Mouse (Mus musculus): Measurements from ENCODE around the gene Bmp4.

Gene Bmp4

DNA sequence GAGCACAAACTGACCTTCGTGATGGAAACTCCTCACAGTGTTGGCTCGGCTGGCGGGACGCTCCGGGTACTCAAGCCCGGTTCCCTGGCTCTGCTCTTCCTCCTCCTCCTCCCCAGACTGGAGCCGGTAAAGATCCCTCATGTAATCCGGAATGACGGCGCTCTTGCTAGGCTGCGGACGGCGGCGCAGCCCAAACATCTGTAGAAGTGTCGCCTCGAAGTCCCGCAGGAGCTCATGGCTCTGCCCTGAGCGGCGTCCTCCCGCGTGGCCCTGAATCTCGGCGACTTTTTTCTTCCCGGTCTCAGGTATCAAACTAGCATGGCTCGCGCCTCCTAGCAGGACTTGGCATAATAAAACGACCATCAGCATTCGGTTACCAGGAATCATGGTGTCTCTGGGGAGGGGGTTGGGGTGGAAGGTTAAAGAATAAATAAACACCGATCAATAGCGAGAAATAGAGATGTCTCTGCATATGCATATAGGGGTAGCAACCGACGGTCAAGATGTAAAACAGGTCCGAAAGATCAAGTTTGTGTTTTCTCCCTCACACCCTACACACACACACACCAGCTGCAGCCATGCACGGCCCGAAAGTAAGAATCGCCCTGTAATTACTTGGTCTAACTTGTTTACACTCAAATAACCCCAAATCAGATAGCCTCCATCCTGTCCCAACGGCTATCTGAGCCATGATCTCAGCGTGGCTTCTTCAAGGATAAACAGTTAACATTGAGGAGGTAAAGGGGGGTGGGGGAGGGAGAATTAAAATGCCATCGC lies 4.6 kb downstream of the Bmp4 start:
- DNase-seq (ENCODE audit: low read depth) = no peak

DNA sequence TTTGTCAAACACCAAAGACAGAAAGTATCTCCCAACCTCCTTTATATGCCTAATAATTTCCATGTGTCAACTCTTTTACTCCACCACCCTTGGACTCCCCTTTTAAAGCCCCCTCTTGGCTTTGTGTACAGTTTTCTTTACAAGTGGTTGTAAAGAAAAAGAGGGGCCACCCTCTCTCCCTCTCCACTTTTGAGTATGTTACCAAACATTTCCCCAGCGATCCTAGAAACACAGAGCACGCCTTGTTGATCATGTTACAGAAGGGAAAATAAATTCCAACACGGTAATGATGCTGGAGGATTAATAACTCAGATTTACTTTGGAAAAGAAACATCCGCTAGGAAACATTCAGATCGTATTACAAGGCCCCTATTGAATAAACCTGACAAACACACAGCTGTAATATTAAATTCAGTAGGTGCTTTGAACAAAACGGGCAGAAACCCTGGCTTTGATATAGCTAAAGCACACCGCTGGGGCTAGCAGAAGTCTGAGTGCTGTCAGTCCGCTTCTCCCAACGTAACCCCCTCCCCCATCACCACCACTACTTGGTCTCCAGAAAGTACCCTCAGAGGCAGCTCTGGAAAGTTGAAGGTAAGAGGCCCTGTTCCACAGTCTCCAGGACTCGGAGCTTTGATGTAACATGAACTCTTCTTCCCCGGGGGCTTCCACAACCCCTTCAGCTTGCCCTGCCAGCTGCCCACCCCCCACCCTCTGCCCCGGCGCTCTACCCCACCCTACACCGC lies 5.3 kb downstream of the Bmp4 start:
- no peak for DNase-seq (ENCODE audit: low read depth)

DNA sequence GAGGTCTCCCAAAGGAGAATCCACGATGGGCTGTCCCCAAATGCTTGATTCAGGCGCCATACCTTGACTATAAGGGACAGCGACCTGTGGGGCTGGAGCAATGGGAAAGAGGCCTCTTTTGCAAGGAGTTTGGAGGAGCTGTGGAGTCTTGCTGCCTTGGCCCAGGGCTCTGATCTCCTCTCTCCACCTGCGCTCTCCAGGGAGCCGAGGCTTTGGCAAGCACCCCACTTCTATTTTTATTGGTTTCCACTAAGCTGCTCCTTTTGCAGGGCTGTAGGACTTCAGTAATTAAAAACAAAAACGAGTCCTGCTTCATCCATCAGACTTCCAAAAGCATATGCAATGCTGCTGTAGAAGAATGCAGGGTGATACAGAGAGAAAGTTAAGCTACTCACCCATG lies 9.0 kb downstream of the Bmp4 start:
- no peak for DNase-seq (ENCODE audit: low read depth)

DNA sequence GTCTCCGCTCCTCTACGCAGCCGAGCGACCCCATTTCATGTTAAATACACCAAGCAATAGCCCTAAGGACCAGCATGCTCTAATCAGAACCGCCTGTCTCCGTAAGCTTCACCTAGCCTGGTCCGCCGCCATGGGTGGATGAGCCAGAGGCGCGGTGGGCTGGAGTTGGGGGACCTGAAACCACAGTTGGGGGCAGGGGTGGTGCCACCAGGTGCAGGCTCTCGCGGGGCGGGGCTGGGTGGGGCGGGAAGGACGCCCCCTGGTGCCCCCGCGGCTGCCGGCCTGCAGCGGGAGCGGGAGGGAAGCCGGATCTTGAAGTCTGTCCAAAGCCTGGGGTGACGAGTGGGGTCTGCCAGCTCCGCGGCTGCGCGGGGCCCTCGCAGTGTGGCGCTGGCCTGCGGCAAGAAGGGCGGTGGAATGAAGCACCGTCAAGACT lies 10.2 kb downstream of the Bmp4 start:
- DNase-seq (ENCODE audit: low read depth) = no peak

DNA sequence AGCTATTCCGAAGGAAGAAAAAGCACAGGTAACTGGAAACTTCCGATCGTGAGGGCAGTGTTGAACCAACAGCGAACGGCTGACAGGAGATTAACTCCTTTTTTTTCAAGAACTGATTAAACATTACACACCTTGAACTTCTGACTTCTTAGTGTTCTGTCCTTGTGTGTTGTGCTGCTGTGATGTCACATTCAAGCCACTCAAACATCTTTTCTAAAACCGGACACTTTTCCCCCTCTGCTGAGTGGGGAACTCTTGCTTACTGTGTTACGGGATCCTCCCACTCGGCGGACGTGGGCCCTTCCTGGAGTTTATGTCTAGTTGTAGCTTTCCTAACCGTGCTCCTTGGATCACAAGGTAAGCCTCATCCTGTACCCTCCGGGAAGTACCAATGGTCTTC lies 11.2 kb downstream of the Bmp4 start, which contains the start of gene Gm15217:
Gm15217 (plus strand) TSS at position 130 of the 400 bp plus-strand sequence.
- DNase-seq (ENCODE audit: low read depth) = no peak

DNA sequence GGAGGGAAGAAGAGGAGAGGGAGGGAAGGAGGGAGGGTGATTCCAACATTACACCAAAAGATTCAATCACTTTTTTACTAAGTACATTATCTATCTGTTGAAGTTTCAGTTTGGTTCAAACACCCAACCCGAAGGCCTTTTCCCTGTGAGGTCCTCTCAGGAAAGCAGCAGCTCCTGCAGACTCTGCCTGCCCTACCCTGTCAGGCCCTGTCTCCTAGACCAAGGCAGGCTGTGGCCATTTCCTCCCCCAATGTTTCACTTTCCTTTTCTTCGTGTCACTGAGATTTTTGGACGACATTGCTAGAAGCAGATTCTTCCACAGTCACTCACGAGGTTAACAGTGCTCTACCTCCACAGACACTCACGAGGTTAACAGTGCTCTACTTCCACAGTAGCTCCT lies 14.7 kb downstream of the Bmp4 start:
- DNase-seq (ENCODE audit: low read depth) = no peak

DNA sequence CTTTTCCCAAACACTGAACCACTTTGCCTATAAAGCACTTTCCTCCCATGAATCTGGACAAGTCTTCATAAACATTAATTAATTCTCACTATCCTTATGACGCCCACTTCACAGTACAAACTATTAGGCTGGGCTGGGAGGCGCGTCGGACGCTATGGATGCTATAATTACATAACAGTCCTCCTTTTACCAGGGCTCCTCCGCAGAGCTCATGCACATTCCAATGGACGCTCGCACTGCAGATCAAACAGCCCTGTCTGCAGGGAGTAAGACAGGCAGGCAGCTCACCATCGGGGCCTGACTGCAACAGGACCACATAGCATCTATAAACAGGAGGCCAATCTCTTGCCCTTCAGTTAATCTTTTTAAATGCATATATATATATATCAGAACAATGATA lies 18.0 kb downstream of the Bmp4 start:
- DNase-seq (ENCODE audit: low read depth) = no peak

DNA sequence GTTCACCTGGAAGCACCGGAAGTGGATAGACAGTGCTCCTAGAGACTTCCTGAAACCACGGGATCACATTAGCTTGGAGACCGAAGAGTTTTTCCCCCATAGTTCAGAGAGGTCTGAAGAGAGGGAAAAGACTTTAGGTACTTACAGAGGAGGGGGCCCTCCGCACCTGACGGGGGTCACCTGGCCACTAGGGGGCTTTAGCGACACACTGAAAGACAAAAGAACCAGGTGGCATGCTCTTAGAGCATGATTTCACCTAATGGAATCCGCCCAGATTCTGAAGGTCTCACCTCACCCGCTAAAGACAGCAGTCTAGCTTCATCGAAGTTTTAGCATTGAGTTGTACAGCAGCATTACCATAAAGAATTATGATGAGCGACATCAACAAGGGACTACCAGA lies 27.3 kb downstream of the Bmp4 start:
- DNase-seq (ENCODE audit: low read depth) = no peak

DNA sequence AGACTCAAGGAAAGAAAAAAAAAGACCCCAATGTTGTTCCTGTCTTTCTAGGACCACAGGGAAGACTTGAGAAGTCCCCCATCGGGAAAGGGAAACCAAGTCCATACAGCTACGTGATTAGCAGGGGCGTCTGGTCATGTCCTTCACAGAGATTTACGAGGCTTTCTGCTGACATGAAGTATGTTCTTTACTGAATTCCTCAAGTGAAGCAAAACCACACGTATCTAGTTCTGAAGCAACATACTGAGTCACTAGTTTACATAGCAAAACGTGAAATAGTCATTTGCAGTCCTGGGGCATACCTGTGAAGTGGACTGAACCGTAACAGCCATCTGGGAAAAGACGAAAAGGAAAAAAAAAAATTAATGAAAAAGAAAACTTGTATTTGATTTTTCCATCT lies 32.8 kb downstream of the Bmp4 start:
- no peak for DNase-seq (ENCODE audit: low read depth)

DNA sequence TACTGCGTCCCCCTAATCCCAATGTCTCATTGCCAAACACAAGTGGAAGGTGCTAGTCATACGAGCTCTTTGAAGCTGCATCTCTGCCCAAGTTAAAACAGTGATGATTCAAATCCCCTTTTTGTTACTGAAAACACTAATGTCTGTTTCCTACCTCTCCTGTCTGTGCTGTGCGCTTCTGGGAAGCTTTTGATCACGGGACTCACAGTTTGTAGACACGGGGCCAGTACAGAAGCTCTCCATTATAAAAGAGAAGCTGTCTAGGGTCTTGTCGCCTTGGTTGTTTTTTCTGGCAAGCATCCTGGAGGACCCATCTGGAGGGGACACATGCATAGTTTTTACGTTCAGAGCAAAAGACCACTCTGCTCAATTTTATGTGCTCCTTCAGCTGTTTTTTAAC lies 33.2 kb downstream of the Bmp4 start:
- no peak for DNase-seq (ENCODE audit: low read depth)

DNA sequence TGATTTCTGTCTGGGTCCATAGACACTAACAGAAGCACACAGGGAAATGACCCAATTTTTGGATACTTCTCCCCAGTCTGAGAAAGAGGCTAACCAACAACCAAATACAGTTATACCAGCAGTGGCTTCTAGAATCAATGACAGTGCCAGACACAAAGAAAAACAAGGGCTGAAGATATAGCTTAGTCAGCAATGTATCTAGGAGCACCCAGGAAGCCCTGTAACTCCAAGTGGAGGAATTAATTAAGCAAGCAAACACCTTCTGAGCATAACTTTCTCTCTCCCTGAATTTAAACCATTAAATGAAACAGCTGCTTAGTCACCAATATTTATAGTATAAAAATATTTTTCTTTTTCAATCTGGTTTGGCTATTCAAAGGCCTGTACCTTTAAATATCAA lies 45.7 kb downstream of the Bmp4 start:
- DNase-seq (ENCODE audit: low read depth) = no peak

DNA sequence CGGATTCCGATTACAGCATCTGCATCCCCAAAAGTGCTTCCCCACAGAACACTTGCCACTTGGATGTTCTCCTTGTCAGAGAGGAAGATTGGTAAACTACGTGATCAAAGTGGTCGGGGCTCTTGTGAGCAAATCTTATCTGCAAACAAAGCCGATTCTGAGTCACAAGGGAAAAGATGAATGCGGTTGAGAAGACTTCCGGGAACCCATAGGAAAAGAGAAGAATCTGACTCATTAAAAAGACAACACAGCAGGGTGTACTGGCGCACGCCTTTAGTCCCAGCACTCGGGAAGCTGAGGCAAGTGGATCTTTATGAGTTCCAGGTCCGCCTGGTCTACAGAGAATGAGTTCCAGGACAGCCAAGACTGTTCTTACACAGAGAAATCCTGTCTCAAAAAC lies 51.7 kb downstream of the Bmp4 start:
- no peak for DNase-seq (ENCODE audit: low read depth)
